Mouse (Mus musculus) hindbrain, embryonic 13.5 days (tissue): Measurements from ENCODE around the gene Ivns1abp. TPM values are rescaled to one million over a fixed set of nuclear protein-coding genes. Genes with fewer than 3 reads are reported as not detected.
"Not testable (repeated sequence)": the region's sequence is repeated elsewhere in the genome, so short reads cannot be mapped to it uniquely, and the experiment has no call there.

Source experiments
- ATAC-seq: fragments of 200-750 bp; cut with Nextera tagmentation; 2 replicates; pipeline ENCODE4 v1.8.0; 2017; ENCODE audit warnings: moderate TSS enrichment; ENCODE audit not compliant: low FRiP score
- H3K27ac ChIP-seq: fragments of 300-500 bp; sonication (generic); 2 replicates; pipeline ENCODE4 v1.5.1; 2015; ENCODE audit warnings: inconsistent platforms, mild to moderate bottlenecking, moderate library complexity
- H3K27me3 ChIP-seq: fragments of 300-500 bp; sonication (generic); 2 replicates; pipeline ENCODE4 v1.6.1; 2015; ENCODE audit warnings: mild to moderate bottlenecking, inconsistent platforms
- H3K36me3 ChIP-seq: fragments of 300-500 bp; sonication (generic); 2 replicates; pipeline ENCODE4 v1.6.1; 2015; ENCODE audit warnings: mild to moderate bottlenecking, inconsistent platforms
- H3K4me1 ChIP-seq: fragments of 300-500 bp; sonication (generic); replicated peaks from 2 replicates; pipeline ENCODE4 v1.6.1; 2015; ENCODE audit warnings: inconsistent platforms
- H3K4me2 ChIP-seq: fragments of 300-500 bp; sonication (generic); 2 replicates; pipeline ENCODE4 v1.6.1; 2015; ENCODE audit warnings: inconsistent platforms, mild to moderate bottlenecking, moderate library complexity
- H3K4me3 ChIP-seq: fragments of 300-500 bp; sonication (generic); 2 replicates; pipeline ENCODE4 v1.5.1; 2015; ENCODE audit warnings: mild to moderate bottlenecking, inconsistent platforms
- H3K9ac ChIP-seq: fragments of 300-500 bp; sonication (generic); 2 replicates; pipeline ENCODE4 v1.6.1; 2015; ENCODE audit warnings: mild to moderate bottlenecking, inconsistent platforms
- H3K9me3 ChIP-seq: fragments of 300-500 bp; sonication (generic); 2 replicates; pipeline ENCODE4 v1.6.1; 2016; ENCODE audit warnings: inconsistent platforms
- WGBS: fragments of 180-500 bp; shearing (Covaris S2); methylation state at CpG from one replicate; pipeline ENCODE4 v1.1.7; 2015; 5-methylcytosine and 5-hydroxymethylcytosine counted together
- polyA plus RNA-seq: library from polyadenylated mRNA; unstranded; fragments of >200 nt; fragmentation: Nextera tagmentation; extraction: Ambion mirVana; gene quantifications from 2 replicates; pipeline ENCODE4 v1.2.1, GENCODE M21; 2015

Gene Ivns1abp
- polyA plus RNA-seq, 1 experiment from 2014 or later: 276 TPM

- Histone ChIP-seq H3K27me3 (no peaks in the 10 kb centered on the region), H3K9me3 (no peaks in the 10 kb centered on the region), H3K9ac (peak overlapping the region; percentile 93), H3K4me2 (peak overlapping the region; percentile 67), H3K4me3 (peak overlapping the region; percentile 88), H3K4me1 (peaks cover 46% of the 10 kb centered on the region), H3K36me3 (no peaks in the 10 kb centered on the region), H3K27ac (peak overlapping the region; percentile 96)
- WGBS: under 1% methylated on average over 17 of the region's 17 CpGs
- peak; percentile 70; the same call in 1 of the 2 replicates for ATAC-seq
Measured at GRCm38 (mm10) chr1:151343571-151344282, 550 bp upstream of the Ivns1abp start.

GRCm38 (mm10) chr1:151345109-151345862, 1.0 kb downstream of the Ivns1abp start:
- WGBS: under 1% methylated on average over 54 of the region's 55 CpGs
- Histone ChIP-seq H3K9ac (peak overlapping the region; percentile 93), H3K27ac (peak overlapping the region; percentile 96), H3K4me1 (peaks cover 44% of the 10 kb centered on the region), H3K4me3 (peak overlapping the region; percentile 88), H3K27me3 (no peaks in the 10 kb centered on the region), H3K9me3 (no peaks in the 10 kb centered on the region), H3K36me3 (peaks cover 3% of the 10 kb centered on the region), H3K4me2 (peak overlapping the region; percentile 67)
- ATAC-seq: peak; percentile 85

GRCm38 (mm10) chr1:151345863-151346195, 1.6 kb downstream of the Ivns1abp start:
- Histone ChIP-seq H3K4me3 (peak overlapping the region; percentile 88), H3K9me3 (no peaks in the 10 kb centered on the region), H3K9ac (peak overlapping the region; percentile 93), H3K27me3 (no peaks in the 10 kb centered on the region), H3K4me2 (peak overlapping the region; percentile 67), H3K4me1 (peaks cover 46% of the 10 kb centered on the region), H3K36me3 (peaks cover 7% of the 10 kb centered on the region), H3K27ac (no peak overlapping the region)
- no peak for ATAC-seq

- Histone ChIP-seq H3K4me1 (peaks cover 43% of the 10 kb centered on the region), H3K4me2 (peak overlapping the region; percentile 67), H3K9ac (peak overlapping the region; percentile 44; the same call in 1 of the 2 replicates), H3K27ac (no peak overlapping the region), H3K4me3 (peak overlapping the region; percentile 88), H3K9me3 (no peaks in the 10 kb centered on the region), H3K36me3 (peaks cover 15% of the 10 kb centered on the region), H3K27me3 (no peaks in the 10 kb centered on the region)
- no peak for ATAC-seq
- 48% methylated on average over 6 of the region's 6 CpGs for WGBS
Measured at GRCm38 (mm10) chr1:151346681-151347127, 2.4 kb downstream of the Ivns1abp start.

- Histone ChIP-seq H3K36me3 (peaks cover 31% of the 10 kb centered on the region), H3K4me1 (peaks cover 35% of the 10 kb centered on the region)
- ATAC-seq, H3K4me2 ChIP-seq, H3K9me3 ChIP-seq, H3K9ac ChIP-seq, H3K27me3 ChIP-seq, H3K27ac ChIP-seq, H3K4me3 ChIP-seq: not testable (repeated sequence)
- WGBS: 80% methylated on average over 4 of the region's 4 CpGs
Measured at GRCm38 (mm10) chr1:151348293-151348692, 4.0 kb downstream of the Ivns1abp start.

- Histone ChIP-seq H3K4me2 (no peak overlapping the region), H3K36me3 (peaks cover 73% of the 10 kb centered on the region), H3K27ac (no peak overlapping the region), H3K9ac (no peak overlapping the region), H3K27me3 (no peaks in the 10 kb centered on the region), H3K4me3 (no peak overlapping the region), H3K4me1 (peaks cover 13% of the 10 kb centered on the region), H3K9me3 (no peaks in the 10 kb centered on the region)
- 0 out of 2 replicates have a peak, but pooled peaks have one; percentile 19 for ATAC-seq
- whole genome bisulfite sequencing: 91% methylated on average over 2 of the region's 2 CpGs
Measured at GRCm38 (mm10) chr1:151352911-151353310, 8.6 kb downstream of the Ivns1abp start.

- peaks cover 95% of the 10 kb centered on the region for H3K36me3 ChIP-seq
- 93% methylated on average over 5 of the region's 5 CpGs for WGBS
Measured at GRCm38 (mm10) chr1:151355994-151356393, 11.7 kb downstream of the Ivns1abp start.

GRCm38 (mm10) chr1:151359374-151359773, 15.1 kb downstream of the Ivns1abp start:
- H3K9ac ChIP-seq: no peak overlapping the region
- 97% methylated on average over 3 of the region's 3 CpGs for WGBS
- peaks cover 92% of the 10 kb centered on the region for H3K36me3 ChIP-seq
- H3K27ac ChIP-seq: no peak overlapping the region
- H3K27me3 ChIP-seq: no peaks in the 10 kb centered on the region
- no peaks in the 10 kb centered on the region for H3K9me3 ChIP-seq
- H3K4me3 ChIP-seq: no peak overlapping the region
- ATAC-seq: no peak
- H3K4me1 ChIP-seq: no peaks in the 10 kb centered on the region
- no peak overlapping the region for H3K4me2 ChIP-seq

More at GRCm38 (mm10) chr1:151355994-151356393, 11.7 kb downstream of the Ivns1abp start:
- H3K4me3 ChIP-seq: no peak overlapping the region
- no peak overlapping the region for H3K9ac ChIP-seq
- H3K4me2 ChIP-seq: no peak overlapping the region
- H3K4me1 ChIP-seq: no peaks in the 10 kb centered on the region
- H3K27ac ChIP-seq: no peak overlapping the region
- no peaks in the 10 kb centered on the region for H3K27me3 ChIP-seq
- ATAC-seq: no peak
- H3K9me3 ChIP-seq: no peaks in the 10 kb centered on the region

- no peak overlapping the region for H3K4me2 ChIP-seq
- H3K9ac ChIP-seq: no peak overlapping the region
- no peak overlapping the region for H3K4me3 ChIP-seq
- no peak for ATAC-seq
- H3K4me1 ChIP-seq: no peaks in the 10 kb centered on the region
- no peaks in the 10 kb centered on the region for H3K9me3 ChIP-seq
- H3K27me3 ChIP-seq: no peaks in the 10 kb centered on the region
- H3K36me3 ChIP-seq: peaks cover 74% of the 10 kb centered on the region
- 90% methylated on average over 8 of the region's 8 CpGs for WGBS
- no peak overlapping the region for H3K27ac ChIP-seq
Measured at GRCm38 (mm10) chr1:151366944-151367605, 22.8 kb downstream of the Ivns1abp start.

GRCm38 (mm10) chr1:151367721-151368324, 23.5 kb downstream of the Ivns1abp start:
- H3K36me3 ChIP-seq: peaks cover 67% of the 10 kb centered on the region

GRCm38 (mm10) chr1:151368444-151368843, 24.2 kb downstream of the Ivns1abp start:
- no peaks in the 10 kb centered on the region for H3K9me3 ChIP-seq
- H3K4me3 ChIP-seq: no peak overlapping the region
- H3K27me3 ChIP-seq: no peaks in the 10 kb centered on the region
- ATAC-seq: no peak
- no peak overlapping the region for H3K4me2 ChIP-seq
- H3K9ac ChIP-seq: no peak overlapping the region
- WGBS: 82% methylated on average over 3 of the region's 3 CpGs
- H3K27ac ChIP-seq: no peak overlapping the region
- no peaks in the 10 kb centered on the region for H3K4me1 ChIP-seq
- H3K36me3 ChIP-seq: peaks cover 60% of the 10 kb centered on the region

More at GRCm38 (mm10) chr1:151367721-151368324, 23.5 kb downstream of the Ivns1abp start:
- no peak overlapping the region for H3K27ac ChIP-seq
- 93% methylated on average over 5 of the region's 5 CpGs for WGBS
- H3K4me3 ChIP-seq: no peak overlapping the region
- no peaks in the 10 kb centered on the region for H3K4me1 ChIP-seq
- H3K4me2 ChIP-seq: no peak overlapping the region
- H3K27me3 ChIP-seq: no peaks in the 10 kb centered on the region
- no peak overlapping the region for H3K9ac ChIP-seq
- H3K9me3 ChIP-seq: no peaks in the 10 kb centered on the region
- ATAC-seq: no peak

- whole genome bisulfite sequencing: 93% methylated on average over 3 of the region's 3 CpGs
Measured at GRCm38 (mm10) chr1:151370573-151370972, 26.3 kb downstream of the Ivns1abp start.

More at GRCm38 (mm10) chr1:151370573-151370972, 26.3 kb downstream of the Ivns1abp start:
- Histone ChIP-seq H3K9ac (no peak overlapping the region), H3K4me2 (no peak overlapping the region), H3K27me3 (no peaks in the 10 kb centered on the region), H3K36me3 (peaks cover 40% of the 10 kb centered on the region), H3K27ac (no peak overlapping the region), H3K4me1 (no peaks in the 10 kb centered on the region), H3K4me3 (no peak overlapping the region), H3K9me3 (no peaks in the 10 kb centered on the region)
- ATAC-seq: no peak
